13 mouse cellular contexts compared by ENCODE assay signal in the genomic region with DNA sequence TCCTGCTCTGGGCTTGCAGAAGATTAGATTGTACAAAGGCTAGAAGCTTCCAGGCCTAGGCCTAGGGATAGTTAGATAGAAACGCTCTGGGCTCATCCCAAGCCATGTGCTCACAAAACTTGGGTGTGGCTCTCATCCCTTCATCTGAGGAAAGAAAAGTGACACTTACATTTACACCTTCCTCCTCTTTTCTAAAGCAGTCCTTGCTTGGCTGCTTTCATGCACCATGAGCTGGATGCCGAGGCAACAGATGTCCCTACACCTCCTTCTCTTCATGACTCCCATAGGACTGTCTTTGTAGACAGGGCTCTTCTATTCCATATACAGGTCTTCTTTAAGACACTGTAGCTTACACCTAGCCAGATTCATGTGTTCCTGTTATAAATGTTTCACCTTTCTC.
"Had no signal": no experiment of that assay in that cellular context is flagged by ENCODE, and none has a peak within 500 bp of the region (broad histone marks: within the 10 kb centered on the region; RNA-seq: fewer than 3 reads in every experiment).

No protein-coding gene starts in this region.

- H3K27me3 ChIP-seq: intestine, embryonic 15.5 days; limb, embryonic 13.5 days; midbrain, embryonic 12.5 days; neural tube, embryonic 15.5 days had no signal

- H3K36me3 ChIP-seq: intestine, embryonic 15.5 days; limb, embryonic 13.5 days; midbrain, embryonic 12.5 days; neural tube, embryonic 15.5 days had no signal

- H3K4me1 ChIP-seq: intestine, embryonic 15.5 days; limb, embryonic 13.5 days; neural tube, embryonic 15.5 days had no signal

- H3K4me2 ChIP-seq: intestine, embryonic 15.5 days; limb, embryonic 13.5 days; midbrain, embryonic 12.5 days; neural tube, embryonic 15.5 days had no signal

- H3K27ac ChIP-seq: intestine, embryonic 15.5 days; limb, embryonic 13.5 days; liver, embryonic 14.5 days; midbrain, embryonic 12.5 days; neural tube, embryonic 15.5 days had no signal

- H3K4me3 ChIP-seq: intestine, embryonic 15.5 days; limb, embryonic 13.5 days; midbrain, embryonic 12.5 days; myocyte; neural tube, embryonic 15.5 days had no signal

- ATAC-seq: intestine, embryonic 15.5 days had no signal

- H3K9ac ChIP-seq: intestine, embryonic 15.5 days; limb, embryonic 13.5 days; liver, embryonic 14.5 days; midbrain, embryonic 12.5 days; neural tube, embryonic 15.5 days had no signal

- H3K9me3 ChIP-seq: intestine, embryonic 15.5 days; midbrain, embryonic 12.5 days; neural tube, embryonic 15.5 days had no signal

- DNase-seq: kidney, adult 18-20 months; kidney, postnatal 10 days; kidney, postnatal 4 days; lung, adult 18-20 months; spleen, adult 18-20 months; thymus, adult 2 months; thymus, postnatal 25 days had no signal
